Mouse (Mus musculus) urinary bladder, postnatal 4 days (tissue): ENCODE results near the gene Eva1c.

Source experiments
- DNase-seq, 2 experiments: peaks; one replicate each; pipeline ENCODE4 v3.0.0; 2021 to 2022; ENCODE audit warnings: low spot score in 2 of 2

The Eva1c gene

DNA sequence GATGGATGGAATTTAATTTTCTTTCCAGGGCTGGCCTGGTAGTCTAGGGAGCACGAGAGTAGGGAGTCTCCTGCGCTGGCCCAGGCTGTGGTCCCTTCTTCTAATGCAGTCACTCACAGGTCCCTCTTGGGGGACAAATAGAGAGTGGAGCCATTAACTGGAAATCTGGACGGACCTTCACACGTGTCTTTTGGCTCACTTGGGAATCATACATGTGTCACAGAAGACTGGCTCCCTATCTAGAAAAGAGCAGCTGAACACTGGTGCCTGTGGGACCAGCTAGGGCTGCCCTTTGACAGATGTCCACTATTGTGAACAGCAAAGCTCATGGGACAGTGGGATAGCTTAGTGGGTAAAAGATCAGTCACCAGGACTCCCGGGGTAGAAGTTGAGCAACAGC lies 478 bp upstream of the Eva1c start:
- no peak for DNase-seq

DNA sequence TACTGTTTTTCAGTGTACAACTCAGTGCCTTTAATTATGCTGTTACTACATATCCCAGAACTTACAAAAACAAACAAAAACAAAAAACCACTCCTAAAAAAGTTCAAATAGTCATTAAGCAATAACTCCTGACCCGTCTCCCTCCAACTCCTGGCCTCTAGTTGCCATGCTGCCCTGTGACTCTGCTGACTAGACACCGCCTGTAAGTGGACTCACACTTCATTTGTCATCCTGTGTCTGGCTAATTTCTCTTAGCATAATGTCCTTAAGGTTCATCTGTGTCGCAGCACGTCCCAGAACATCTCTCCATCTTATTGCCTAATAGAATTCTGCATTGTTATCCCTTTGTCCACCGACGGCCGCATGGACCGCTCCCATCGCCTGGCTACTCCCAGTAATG lies 979 bp downstream of the Eva1c start:
- no peak for DNase-seq

DNA sequence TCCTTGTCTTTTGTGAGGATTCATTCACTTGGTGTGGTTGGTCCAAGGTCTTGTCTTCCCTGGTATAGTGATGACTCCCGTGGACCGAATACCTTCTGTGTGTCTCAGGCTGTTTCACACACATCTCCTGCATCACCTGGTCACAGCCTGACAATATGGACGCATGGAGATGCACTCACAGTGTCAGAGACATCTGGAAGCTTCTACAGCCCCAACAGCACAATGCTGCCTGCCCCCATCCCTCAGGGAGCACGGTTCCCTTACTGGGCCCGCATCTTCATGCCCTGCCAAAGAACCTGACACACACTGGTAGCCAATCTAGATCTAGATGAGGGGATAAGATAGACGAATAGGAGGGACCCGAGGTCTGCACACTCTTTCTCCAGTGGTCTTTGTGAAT lies 2.6 kb downstream of the Eva1c start:
- DNase-seq: no peak

DNA sequence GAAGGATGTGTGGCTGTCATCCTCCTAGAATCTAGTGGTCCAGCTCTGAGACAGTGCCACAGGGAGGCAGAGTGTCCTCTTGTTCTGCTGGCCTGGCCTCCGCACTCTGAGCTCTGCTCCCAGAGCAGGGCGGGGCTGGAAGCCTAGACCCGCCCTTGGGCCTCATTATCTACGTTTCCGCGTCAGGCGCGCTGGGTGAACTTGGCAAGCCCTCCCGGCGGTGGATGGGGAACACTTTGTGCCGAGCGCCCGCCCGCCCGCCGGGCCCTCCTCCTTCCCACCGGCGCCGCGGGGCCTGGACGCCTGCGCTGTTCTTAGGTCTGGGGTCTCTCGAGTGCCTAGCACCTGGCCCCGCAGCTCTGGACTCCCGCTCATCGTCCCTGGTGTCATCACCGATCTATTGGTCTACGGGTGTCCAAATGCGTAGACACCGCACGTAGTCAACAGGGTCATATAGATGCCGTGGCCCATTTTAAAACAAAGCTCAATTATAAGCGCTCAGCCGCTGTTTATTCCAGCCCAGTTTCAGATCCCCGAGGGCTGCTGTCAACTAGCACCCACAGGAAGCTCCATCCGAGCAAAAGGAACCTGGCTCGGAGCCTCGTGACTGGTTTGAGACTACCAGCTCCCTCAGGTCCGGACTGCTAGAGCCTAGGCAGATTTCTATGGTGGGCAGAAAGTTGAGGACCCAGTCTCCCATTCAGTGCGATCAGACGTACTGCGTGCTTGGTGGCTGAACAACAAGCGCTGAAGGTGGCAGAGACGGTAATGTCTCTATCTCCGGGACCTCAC lies 3.6 kb downstream of the Eva1c start:
- peak; percentile 79 to 84 for DNase-seq

DNA sequence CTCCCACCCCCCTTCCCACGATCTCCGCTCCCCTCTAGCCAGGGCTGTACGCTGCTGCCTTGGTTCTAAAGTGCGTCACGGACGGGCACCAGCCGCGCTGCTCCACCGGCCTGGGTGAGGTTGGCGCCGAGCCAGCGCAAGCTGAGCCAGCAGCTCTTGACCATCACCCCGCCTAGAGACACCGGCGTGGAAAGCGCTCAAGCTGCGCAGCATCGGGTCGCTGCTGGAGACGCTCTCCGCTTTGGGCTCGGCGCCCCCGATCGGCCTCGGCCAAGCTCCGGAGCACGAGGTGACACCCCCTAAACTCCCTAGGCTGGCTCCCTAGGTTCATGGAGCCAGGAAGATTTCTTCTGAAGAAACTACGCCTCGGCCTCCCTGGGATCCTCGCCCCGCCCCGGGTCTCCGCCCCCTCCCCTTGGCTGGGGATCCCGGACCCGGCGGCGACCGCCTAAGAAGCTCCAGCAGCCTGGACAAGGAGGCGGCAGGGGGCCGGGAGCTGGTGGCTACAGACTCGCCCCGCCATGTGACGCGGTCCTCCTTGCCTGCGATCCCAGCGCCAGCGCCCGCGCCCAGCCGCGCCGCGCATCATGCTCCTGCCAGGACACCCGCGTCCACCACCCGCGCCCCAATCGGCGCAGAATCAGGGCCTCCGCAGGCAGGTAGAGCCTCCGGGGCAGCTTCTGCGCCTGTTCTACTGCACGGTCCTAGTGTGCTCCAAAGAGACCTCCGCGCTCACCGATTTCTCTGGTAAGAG lies 4.3 kb downstream of the Eva1c start:
- DNase-seq: peak; percentile 56 to 83

DNA sequence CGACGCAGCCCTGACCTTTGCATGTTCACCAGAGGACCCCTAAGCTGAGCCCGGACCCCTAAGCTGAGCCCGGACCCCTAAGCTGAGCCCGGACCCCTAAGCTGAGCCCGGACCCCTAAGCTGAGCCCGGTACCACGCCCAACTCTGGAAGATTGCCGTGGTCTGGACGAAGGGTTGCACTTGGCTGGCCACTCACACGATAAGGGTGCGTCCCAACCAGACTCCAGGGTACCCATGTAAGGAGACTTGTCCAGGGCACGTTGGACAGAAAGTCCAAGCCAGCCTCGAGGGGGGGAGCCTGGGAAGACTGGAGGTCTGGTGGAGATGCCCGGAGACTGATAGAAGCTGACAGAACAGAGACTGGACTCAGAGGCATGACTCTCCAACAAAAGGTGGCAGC lies 5.2 kb downstream of the Eva1c start:
- no peak for DNase-seq

DNA sequence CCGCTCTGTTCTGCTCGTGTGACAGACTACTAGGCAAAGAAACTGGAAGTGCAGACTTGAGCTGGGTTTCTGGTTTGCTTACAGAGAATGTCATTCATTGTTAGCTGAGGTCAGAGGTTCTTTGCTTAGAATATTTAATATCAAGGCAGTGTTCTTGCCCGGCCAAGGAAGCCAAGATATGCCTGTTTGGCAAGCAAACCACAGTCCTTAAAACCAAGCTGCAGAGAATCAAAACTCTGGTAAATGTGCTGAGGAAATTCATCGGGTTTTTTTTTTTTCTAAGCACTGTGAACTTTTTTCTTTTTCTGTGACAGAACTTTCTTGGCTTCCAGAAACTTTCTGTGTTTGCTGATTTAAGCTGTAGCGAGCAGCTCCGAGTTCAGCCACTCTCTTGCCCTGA lies 6.0 kb downstream of the Eva1c start:
- no peak for DNase-seq

DNA sequence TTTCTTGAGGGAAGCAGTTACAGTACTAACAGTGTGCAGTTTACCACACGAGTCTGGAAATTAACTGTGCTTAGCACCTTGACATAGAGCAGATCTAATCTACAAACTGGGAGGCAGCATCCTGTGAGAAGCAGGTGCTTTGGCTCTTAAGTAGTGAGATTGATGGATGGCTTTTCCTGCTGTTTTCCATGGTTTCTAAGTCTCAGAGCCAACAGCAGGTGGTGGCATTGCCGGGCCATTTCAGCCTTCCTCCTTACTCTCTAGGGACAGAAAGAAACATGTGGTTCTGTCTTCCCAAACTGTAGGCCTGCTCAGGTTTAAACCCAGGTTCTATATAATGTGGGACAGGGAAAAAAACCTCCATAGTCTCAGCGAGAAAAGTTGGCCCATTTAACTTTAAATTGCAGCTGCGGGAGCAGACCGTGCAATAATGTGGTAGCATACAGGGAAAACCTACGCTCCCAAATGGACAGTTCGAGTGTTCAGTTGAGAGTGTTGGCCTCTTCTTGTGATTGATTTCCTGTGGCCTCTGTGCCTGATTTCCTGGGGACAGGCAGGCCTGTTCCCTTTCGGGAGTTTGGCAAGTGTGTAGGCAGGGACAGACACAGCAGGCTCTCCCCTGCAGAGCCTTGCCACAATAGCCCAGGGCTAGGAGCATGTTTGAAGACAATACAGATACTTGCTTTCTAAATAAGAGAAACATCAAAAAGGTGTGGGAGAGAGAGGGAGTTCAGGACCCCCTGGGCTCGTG lies 6.7 kb downstream of the Eva1c start:
- DNase-seq: no peak

DNA sequence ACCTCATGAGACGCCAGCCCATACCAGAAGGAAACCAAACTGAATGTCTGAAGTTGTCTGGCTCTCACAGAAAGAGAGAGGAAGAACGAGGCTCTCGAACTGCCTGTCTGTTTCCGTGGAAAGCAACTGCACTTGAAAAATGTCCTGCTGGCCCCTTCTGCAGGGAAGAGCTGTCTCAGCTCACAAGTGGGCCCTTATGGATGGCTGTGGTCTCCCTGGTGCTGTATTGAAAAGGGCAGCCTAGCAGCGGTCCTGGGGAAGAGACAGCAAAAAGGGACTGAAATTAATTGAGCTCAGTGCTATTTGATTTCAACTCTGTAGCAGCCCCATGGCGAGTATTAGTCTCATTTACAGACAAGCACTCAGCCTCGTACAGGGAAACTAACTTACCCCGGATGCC lies 10.9 kb downstream of the Eva1c start:
- DNase-seq: no peak

DNA sequence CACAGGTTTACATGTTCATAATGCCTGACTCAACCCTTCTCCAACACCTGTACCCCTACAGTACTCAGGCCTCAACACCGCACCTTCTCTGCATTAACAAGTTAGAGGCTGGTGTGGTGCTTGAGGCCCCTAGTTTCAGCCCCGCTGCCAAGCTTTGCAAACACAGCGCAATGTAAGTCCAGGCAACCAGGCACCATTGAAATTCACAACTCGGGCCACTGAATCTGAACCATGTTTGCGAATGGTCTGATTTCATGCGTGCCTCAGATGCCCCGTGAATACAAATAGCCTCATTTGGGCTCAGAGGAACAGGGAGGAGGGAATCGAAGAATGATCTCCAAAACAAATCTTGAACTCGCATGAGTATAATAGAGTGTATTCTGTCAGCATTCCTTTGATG lies 15.6 kb downstream of the Eva1c start:
- DNase-seq: no peak

DNA sequence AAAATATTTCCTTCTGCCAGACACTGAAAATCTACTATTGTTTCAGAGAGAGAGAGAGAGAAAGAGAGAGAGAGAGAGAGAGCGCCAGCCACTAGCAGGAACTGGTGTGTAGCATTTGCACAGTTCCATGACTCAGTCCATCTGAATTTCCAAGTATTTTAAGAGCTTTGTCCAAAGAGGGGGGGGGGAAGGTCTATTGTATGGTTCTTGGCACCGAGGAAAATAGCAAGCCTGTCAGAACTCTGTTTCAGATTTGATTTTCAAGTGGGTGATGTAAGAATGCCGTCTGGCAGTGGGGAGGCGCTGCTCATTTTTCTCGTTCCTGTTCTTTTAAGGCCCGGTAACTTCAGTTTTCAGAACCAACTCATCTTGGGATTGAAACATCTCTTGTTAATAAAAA lies 18.5 kb downstream of the Eva1c start:
- no peak for DNase-seq

DNA sequence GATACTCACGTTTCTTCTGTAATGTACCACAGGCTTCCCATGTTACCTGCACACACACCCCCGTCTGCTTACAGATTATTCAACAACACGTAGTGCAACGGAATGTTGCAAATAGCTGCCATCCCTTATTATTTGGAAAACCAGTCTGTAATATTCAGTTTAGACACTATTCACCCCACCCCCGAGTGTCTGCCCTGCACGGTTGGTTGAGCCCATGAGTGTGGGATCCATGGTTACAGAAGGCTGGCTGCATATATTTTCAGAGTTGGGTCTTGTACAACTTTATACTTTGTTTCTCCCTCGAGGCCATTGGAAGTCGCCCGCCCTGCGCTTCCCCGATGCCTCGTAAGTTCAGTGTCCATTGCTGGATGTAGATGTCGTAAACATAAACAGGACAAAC lies 19.1 kb downstream of the Eva1c start:
- no peak for DNase-seq

DNA sequence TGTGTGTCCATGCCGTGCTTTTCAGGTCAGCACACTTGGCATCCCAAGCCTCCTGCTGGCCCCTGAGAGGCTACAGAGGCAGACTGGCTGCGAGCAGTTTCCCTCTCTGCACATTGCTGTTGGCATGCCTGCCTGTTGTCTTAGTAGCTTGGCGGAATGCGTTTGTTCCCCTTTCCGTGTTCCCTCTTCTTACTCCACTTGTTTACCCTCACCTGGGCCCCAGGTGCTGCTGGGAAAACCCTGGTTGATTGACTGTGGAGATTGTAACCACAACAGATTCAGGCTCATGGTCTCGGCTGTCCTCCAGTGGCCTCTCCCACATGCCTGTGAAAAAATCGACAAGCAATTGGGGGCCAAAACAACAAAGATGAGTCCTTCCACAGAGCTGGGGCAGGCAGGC lies 22.2 kb downstream of the Eva1c start:
- no peak for DNase-seq

DNA sequence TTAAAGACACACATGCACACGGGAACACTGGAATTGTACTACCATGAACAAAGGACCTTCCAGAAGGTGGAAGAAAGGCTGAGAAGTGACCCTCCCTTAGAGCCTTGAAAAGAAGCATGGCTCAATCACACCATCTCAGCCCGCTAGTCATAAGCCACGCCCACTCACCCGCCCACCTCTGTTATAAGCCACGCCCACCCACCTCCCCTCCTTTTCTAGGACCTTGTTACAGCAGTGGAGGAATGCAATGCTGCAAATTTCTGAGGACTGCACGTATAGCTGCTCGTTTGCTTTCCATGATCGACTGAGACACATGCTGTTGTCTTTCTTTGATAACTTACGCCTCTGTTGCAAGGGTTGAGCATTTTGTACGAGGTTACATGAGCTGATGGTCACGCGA lies 22.7 kb downstream of the Eva1c start:
- no peak for DNase-seq

DNA sequence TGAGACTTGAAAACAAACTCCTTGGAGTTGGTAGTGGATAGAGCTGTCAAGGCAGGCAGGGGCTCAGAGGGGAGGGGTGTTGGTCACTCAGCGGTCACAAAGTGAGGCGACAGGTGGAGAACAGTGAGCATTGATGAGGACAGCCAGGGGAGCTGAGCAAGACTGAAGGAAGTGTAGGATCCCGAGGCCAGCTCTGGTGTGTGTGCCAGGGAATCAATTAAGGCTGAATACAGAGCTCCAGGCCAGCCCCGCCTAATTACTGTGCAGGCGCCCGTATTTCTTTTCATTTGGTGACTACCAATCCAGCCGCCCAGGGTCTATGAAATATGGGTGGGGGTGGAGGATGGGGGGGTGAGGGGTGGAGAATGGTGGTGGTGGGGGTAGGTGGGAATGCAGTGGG lies 24.4 kb downstream of the Eva1c start:
- DNase-seq: no peak

DNA sequence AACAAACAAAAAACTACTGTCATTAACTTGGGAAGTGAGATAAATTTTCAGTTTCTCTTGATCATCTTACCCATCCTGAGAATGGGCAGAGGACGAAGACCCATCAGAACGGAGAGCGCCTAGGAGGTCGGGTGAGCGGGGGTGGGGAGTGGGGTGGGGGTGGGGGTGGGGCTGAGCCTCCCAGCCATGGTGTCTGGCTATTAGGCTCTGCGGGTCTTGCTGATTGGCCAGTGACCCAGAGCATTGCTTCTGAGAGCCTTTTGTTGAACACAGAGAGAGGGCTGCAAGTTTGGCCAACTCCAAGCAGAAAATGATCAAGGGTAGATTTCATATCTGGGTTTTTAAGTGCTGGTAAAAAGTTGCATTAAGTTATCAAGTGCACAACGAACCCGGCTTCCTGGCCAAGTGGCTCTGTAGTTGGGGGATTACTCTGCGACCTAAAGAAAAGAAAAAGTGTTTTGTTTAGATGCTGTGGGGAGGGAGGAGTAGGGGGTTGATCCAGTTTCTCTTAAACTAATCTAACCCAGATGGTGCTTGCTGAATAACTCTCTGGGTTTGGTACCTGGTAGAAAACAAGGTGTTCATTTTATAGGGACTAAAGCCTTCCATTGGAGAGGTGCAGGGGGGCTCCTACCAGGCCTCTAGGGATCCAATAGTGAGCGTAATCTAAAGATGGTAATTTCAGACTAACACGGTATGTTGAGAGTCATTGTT lies 25.3 kb downstream of the Eva1c start:
- no peak for DNase-seq

DNA sequence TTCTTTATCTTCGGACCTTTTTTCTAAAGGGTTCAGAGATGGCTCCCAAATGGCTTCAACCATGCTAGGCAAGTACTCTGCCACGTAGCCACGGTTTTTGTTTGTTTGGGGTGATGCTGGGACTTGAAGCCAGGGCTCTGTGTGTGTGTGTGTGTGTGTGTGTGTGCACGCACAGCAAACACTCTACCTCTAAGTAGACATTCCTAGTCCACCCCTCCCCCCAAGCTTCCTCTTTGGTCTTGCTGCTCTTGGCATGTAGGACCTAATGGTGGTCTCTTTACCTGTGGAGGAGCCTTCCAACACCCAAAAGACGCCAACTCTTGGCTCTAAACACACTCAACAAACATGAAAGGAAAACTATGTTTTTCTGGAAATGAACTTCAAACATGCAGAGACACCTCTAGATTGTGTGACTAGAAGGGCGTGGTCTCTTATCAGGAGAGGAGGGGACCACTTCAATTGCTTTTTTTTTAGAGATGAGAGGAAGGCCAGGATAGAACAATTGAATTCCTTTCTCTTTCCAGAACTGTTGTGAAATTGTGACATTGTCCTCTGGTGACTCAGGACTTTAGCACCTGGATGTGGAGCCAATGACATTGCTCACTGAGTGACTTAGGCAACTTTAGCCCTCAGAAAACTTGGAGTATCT lies 30.2 kb downstream of the Eva1c start:
- no peak for DNase-seq

DNA sequence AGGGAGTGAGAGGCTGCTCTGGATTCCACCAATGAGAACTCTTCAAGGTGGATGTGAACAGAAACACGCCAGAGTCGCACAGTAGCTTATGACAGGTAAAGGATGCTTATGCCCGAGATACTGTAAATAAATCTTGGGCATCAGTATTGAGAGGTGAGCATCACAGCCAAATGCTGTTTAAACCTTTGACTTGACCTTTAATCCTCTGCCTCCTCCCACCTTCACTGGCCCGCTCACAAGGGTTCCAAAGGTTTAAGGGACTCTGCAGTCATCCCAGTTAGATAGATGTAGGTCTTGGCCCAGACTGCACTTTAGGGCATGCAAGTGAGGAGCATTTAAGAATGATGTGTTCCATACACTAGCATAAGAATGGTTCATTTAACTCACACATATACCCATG lies 31.7 kb downstream of the Eva1c start:
- DNase-seq: no peak

DNA sequence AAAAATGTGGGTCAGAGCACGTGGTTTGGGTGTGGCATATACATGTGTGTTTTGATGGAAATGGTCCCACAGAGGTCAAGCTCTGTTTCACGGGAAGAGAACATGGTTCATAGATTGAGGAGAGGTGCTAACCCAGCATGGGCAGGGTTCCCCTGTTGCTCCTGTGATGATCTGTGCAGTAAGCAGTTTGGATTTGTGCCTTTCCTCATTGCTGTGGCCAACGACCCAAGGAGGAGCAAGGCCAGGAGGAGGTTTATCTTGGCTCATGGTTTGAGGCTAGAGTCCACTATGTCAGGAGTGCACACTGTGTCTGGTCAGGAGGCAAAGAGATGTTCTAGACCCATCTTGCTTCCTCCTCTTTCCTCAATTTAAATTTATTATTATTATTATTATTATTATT lies 36.5 kb downstream of the Eva1c start:
- no peak for DNase-seq

DNA sequence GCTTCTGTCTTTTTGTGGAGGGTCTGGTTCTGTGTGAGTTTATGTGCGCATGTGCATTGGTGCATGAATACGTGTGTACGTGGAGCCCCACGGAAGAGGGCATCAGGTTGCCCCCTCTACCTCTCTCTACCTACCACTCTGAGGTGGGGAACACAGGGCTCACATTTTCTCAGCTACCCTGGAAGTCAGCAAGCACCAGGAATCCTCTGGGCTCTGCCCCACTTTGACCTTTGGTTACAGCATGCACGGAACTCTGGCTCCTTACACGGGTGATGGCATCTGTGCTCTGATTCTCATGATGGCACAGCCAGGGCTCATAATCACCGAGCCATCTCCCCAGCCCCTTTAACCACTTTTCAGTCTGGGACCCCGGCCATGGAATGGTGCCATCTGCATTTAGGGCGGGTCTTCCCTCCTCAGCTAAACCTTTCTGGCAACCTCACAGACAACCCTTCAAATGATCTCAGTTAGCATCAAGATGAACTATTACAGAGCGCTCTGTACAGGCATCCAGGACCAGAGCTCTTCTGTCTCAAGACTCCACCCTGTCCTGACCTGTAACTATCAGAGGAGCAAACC lies 37.0 kb downstream of the Eva1c start:
- no peak for DNase-seq

DNA sequence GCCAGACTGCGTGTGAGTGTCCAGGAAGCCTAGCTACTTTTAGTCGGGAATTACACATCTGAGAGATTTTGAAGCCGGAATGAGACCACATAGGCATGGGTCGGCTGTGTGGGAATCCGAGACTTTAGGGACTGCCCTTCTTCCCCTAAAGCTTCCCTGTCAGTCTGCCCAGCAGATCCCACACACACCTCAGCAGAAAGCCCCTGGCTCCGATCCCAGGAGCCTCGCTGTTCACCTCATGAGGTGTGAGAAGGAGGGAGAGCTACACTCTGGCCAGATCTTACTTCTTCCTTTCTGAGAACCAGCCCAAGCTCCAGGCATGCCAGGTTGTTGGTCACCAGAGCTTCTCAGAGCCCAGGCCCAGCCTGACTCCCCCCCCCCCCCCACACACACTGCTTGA lies 38.2 kb downstream of the Eva1c start:
- DNase-seq: no peak
